Mouse (Mus musculus) bone marrow, adult 2 months (tissue): ENCODE measurements around the gene AL607142.1.

Experiments
- CTCF ChIP-seq: fragments of 200-500 bp; IDR thresholded peaks from 2 replicates; pipeline ENCODE4 v1.5.1; 2011; ENCODE audit warnings: low read length, control low read depth; ENCODE audit not compliant: control insufficient read depth, insufficient read depth
- POLR2A ChIP-seq: fragments of 200-500 bp; IDR thresholded peaks from 2 replicates; pipeline ENCODE4 v1.6.1; 2011; ENCODE audit warnings: low read depth, mild to moderate bottlenecking, control low read depth, low read length, borderline replicate concordance; ENCODE audit not compliant: control insufficient read depth

- TF ChIP-seq CTCF (no peak), POLR2A (no peak)
These were observed 41.5 kb upstream of the AL607142.1 start for GRCm38 (mm10) chr4:120023221-120023840.
